Mouse (Mus musculus) right cerebral cortex, postnatal 25 days (tissue): ENCODE measurements at regions not wholly inside any gene's neighbourhood (a gene's known extent, or its start where the extent isn't known, plus 50 kb on each side); places are given as distances from the start of the nearest gene placed in this dataset.

Experiments
- DNase-seq: peaks from one replicate; pipeline ENCODE4 v3.0.0; 2022

GRCm38 (mm10) chr4:134990651-134991050, 60.0 kb downstream of the Syf2 start:
- DNase-seq: no peak

GRCm38 (mm10) chr4:134993526-134994122, 62.9 kb downstream of the Syf2 start:
- no peak for DNase-seq

GRCm38 (mm10) chr4:134994205-134994604, 63.5 kb downstream of the Syf2 start:
- DNase-seq: peak; percentile 14

GRCm38 (mm10) chr4:134994648-134995047, 64.0 kb downstream of the Syf2 start:
- no peak for DNase-seq

GRCm38 (mm10) chr4:134995052-134995451, 64.4 kb downstream of the Syf2 start:
- DNase-seq: peak; percentile 12

GRCm38 (mm10) chr4:134996121-134996520, 65.4 kb downstream of the Syf2 start:
- no peak for DNase-seq

- DNase-seq: no peak
Observed at GRCm38 (mm10) chr4:134997461-134998434, 67.0 kb downstream of the Syf2 start.

- peak; percentile 31 for DNase-seq
Observed at GRCm38 (mm10) chr4:134998928-134999658, 68.4 kb downstream of the Syf2 start.

GRCm38 (mm10) chr4:135002091-135002925, 71.6 kb downstream of the Syf2 start:
- no peak for DNase-seq

GRCm38 (mm10) chr4:135011365-135011764, 80.7 kb downstream of the Syf2 start:
- no peak for DNase-seq

- DNase-seq: no peak
Observed at GRCm38 (mm10) chr4:135012945-135013344, 82.2 kb downstream of the Syf2 start.

GRCm38 (mm10) chr4:135013932-135014331, 83.2 kb downstream of the Syf2 start:
- DNase-seq: no peak

GRCm38 (mm10) chr4:135018018-135018417, 87.3 kb downstream of the Syf2 start:
- no peak for DNase-seq

GRCm38 (mm10) chr4:135019120-135019519, 88.4 kb downstream of the Syf2 start:
- no peak for DNase-seq

- no peak for DNase-seq
Observed at GRCm38 (mm10) chr4:135020262-135020991, 89.7 kb downstream of the Syf2 start.

- no peak for DNase-seq
Observed at GRCm38 (mm10) chr4:135023200-135023599, 92.5 kb downstream of the Syf2 start.

GRCm38 (mm10) chr4:135025802-135026201, 94.7 kb upstream of the Runx3 start:
- no peak for DNase-seq

GRCm38 (mm10) chr4:135027136-135027535, 93.3 kb upstream of the Runx3 start:
- DNase-seq: no peak

- DNase-seq: no peak
Observed at GRCm38 (mm10) chr4:135029723-135030122, 90.7 kb upstream of the Runx3 start.

GRCm38 (mm10) chr4:135032461-135032860, 88.0 kb upstream of the Runx3 start:
- DNase-seq: peak; percentile 54

- DNase-seq: no peak
Observed at GRCm38 (mm10) chr4:135033302-135033701, 87.2 kb upstream of the Runx3 start.

GRCm38 (mm10) chr4:135034406-135034805, 86.0 kb upstream of the Runx3 start:
- DNase-seq: no peak
